Mouse (Mus musculus) embryonic fibroblast, embryonic 13.5 days (primary cell): Measurements from ENCODE around the gene Golga3.

Experiments used
- CTCF ChIP-seq: IDR thresholded peaks from 2 replicates; pipeline ENCODE4 v1.5.1; 2011; ENCODE audit warnings: mild to moderate bottlenecking, control low read depth, low read length, moderate library complexity, borderline replicate concordance; ENCODE audit not compliant: insufficient read depth
- POLR2A ChIP-seq: IDR thresholded peaks from 2 replicates; pipeline ENCODE4 v1.6.1; 2011; ENCODE audit warnings: low read depth, mild to moderate bottlenecking, control low read depth, low read length, moderate library complexity

- TF ChIP-seq CTCF (no peak), POLR2A (no peak)
Measured at GRCm38 (mm10) chr5:110227336-110227883, 50.9 kb downstream of the Golga3 start.
